Mouse (Mus musculus): ENCODE results near the gene Olfm4. TPM values are rescaled to one million over a fixed set of nuclear protein-coding genes. Genes with fewer than 3 reads are reported as not detected.

Olfm4 gene
- total and polyA plus RNA-seq, 2 experiments from 2014 or later: 0.37 to 3.8 TPM

- Histone ChIP-seq H3K4me3 (ENCODE audit: low read depth, low read length) (no peak overlapping the region), H3K36me3 (replicated peaks; ENCODE audit: control insufficient read depth, insufficient read depth, low read length) (no peaks in the 10 kb centered on the region), H3K4me2 (ENCODE audit: low read depth, low read length) (no peak overlapping the region), H3K27ac (ENCODE audit: low read depth) (no peak overlapping the region), H3K9me3 (replicated peaks; ENCODE audit: control insufficient read depth, low read length) (no peaks in the 10 kb centered on the region), H3K4me1 (ENCODE audit: control insufficient read depth, insufficient read depth) (no peaks in the 10 kb centered on the region), H3K9ac (replicated peaks; ENCODE audit: low read depth, low read length) (no peak overlapping the region), H3K27me3 (ENCODE audit: control insufficient read depth, insufficient read depth, low read length) (no peaks in the 10 kb centered on the region)
- no peak for TF ChIP-seq EP300 (IDR thresholded peaks at IDR 0.05; ENCODE audit: low read depth)
- no peak for TF ChIP-seq CTCF (IDR thresholded peaks at IDR 0.05; ENCODE audit: low read depth)
- no peak for ATAC-seq (ENCODE audit: insufficient read depth, low read depth)
- 85% methylated on average over 15 of the region's 15 CpGs for WGBS
- no peak for DNase-seq (ENCODE audit: low spot score)
Observed at GRCm38 (mm10) chr14:79957789-79958487, 25.9 kb upstream of the Olfm4 start.

DNA sequence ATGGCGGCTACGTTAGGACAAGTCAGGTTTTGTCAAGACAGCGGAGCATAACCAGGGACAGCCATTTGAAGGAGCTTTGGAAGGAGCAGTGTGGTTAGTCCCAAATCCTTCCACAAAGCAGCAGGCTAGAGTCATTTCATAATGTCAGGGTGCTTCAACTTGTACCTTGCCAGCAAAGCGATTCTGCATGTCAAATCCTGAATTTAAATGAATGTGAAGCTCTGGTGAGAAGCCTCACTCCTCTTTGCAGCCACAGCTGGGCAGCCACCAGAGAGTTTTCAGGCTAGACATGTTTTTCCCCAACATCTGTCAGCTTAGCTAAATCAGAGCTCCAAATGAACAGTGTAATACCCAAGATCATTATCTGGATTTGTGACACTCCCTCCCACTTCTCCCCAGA is 22.7 kb upstream of the Olfm4 start:
- DNase-seq (ENCODE audit: low spot score) (no peak), ATAC-seq (ENCODE audit: insufficient read depth, low read depth) (no peak)
- TF ChIP-seq EP300 (IDR thresholded peaks at IDR 0.05; ENCODE audit: low read depth) (no peak), CTCF (IDR thresholded peaks at IDR 0.05; ENCODE audit: low read depth) (no peak)
- no peak overlapping the region for H3K9ac ChIP-seq (replicated peaks; ENCODE audit: low read depth, low read length)
- no peaks in the 10 kb centered on the region for H3K4me1 ChIP-seq (ENCODE audit: control insufficient read depth, insufficient read depth)
- H3K4me3 ChIP-seq (ENCODE audit: low read depth, low read length): no peak overlapping the region
- no peak overlapping the region for H3K27ac ChIP-seq (ENCODE audit: low read depth)
- 67% methylated on average over 4 of the region's 4 CpGs for WGBS
- no peaks in the 10 kb centered on the region for H3K9me3 ChIP-seq (replicated peaks; ENCODE audit: control insufficient read depth, low read length)
- no peak overlapping the region for H3K4me2 ChIP-seq (ENCODE audit: low read depth, low read length)
- no peaks in the 10 kb centered on the region for H3K36me3 ChIP-seq (replicated peaks; ENCODE audit: control insufficient read depth, insufficient read depth, low read length)
- H3K27me3 ChIP-seq (ENCODE audit: control insufficient read depth, insufficient read depth, low read length): no peaks in the 10 kb centered on the region

- ATAC-seq (ENCODE audit: insufficient read depth, low read depth) (no peak), DNase-seq (ENCODE audit: low spot score) (no peak)
- Histone ChIP-seq H3K4me1 (ENCODE audit: control insufficient read depth, insufficient read depth) (no peaks in the 10 kb centered on the region), H3K9ac (replicated peaks; ENCODE audit: low read depth, low read length) (no peak overlapping the region), H3K27me3 (ENCODE audit: control insufficient read depth, insufficient read depth, low read length) (no peaks in the 10 kb centered on the region), H3K9me3 (replicated peaks; ENCODE audit: control insufficient read depth, low read length) (no peaks in the 10 kb centered on the region), H3K4me3 (ENCODE audit: low read depth, low read length) (no peak overlapping the region), H3K27ac (ENCODE audit: low read depth) (no peak overlapping the region), H3K36me3 (replicated peaks; ENCODE audit: control insufficient read depth, insufficient read depth, low read length) (no peaks in the 10 kb centered on the region), H3K4me2 (ENCODE audit: low read depth, low read length) (no peak overlapping the region)
- WGBS: 74% methylated on average over 2 of the region's 2 CpGs
- TF ChIP-seq CTCF (IDR thresholded peaks at IDR 0.05; ENCODE audit: low read depth) (no peak), EP300 (IDR thresholded peaks at IDR 0.05; ENCODE audit: low read depth) (no peak)
Observed at GRCm38 (mm10) chr14:79961602-79962001, 22.3 kb upstream of the Olfm4 start.

DNA sequence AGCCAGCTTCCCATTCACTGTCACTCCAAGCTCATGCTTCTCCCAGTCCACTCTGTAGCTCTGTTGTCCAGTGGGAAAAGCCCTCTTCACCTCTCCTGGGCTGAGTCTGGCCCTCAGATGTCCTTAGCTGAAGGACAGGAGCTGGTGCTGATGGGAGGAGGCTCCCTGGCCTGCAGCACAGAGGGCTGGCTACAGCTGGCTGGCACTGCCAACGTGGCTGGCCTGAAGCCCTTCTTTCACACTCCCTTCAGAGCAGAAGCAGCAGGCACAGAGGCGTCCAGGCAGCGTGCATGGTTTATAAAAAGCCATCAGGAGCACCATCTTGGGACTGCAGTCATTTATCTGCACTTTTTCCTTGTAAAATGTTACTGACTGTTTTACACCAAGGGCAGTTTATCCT is 13.7 kb upstream of the Olfm4 start:
- H3K27me3 ChIP-seq (ENCODE audit: control insufficient read depth, insufficient read depth, low read length): no peaks in the 10 kb centered on the region
- DNase-seq (ENCODE audit: low spot score): no peak
- no peak for TF ChIP-seq CTCF (IDR thresholded peaks at IDR 0.05; ENCODE audit: low read depth)
- no peak for TF ChIP-seq EP300 (IDR thresholded peaks at IDR 0.05; ENCODE audit: low read depth)
- no peak for ATAC-seq (ENCODE audit: insufficient read depth, low read depth)
- H3K4me1 ChIP-seq (ENCODE audit: control insufficient read depth, insufficient read depth): no peaks in the 10 kb centered on the region
- no peaks in the 10 kb centered on the region for H3K9me3 ChIP-seq (replicated peaks; ENCODE audit: control insufficient read depth, low read length)
- H3K36me3 ChIP-seq (replicated peaks; ENCODE audit: control insufficient read depth, insufficient read depth, low read length): no peaks in the 10 kb centered on the region
- WGBS: 34% methylated on average over 3 of the region's 3 CpGs
- H3K9ac ChIP-seq (replicated peaks; ENCODE audit: low read depth, low read length): no peak overlapping the region
- H3K4me3 ChIP-seq (ENCODE audit: low read depth, low read length): no peak overlapping the region
- H3K4me2 ChIP-seq (ENCODE audit: low read depth, low read length): no peak overlapping the region
- no peak overlapping the region for H3K27ac ChIP-seq (ENCODE audit: low read depth)

GRCm38 (mm10) chr14:79970928-79971738 is 12.7 kb upstream of the Olfm4 start:
- H3K9me3 ChIP-seq (replicated peaks; ENCODE audit: control insufficient read depth, low read length): no peaks in the 10 kb centered on the region
- 76% methylated on average over 14 of the region's 14 CpGs for WGBS
- H3K4me2 ChIP-seq (ENCODE audit: low read depth, low read length): no peak overlapping the region
- no peaks in the 10 kb centered on the region for H3K4me1 ChIP-seq (ENCODE audit: control insufficient read depth, insufficient read depth)
- ATAC-seq (ENCODE audit: insufficient read depth, low read depth) (no peak), DNase-seq (ENCODE audit: low spot score) (no peak)
- no peak overlapping the region for H3K27ac ChIP-seq (ENCODE audit: low read depth)
- TF ChIP-seq EP300 (IDR thresholded peaks at IDR 0.05; ENCODE audit: low read depth) (no peak), CTCF (IDR thresholded peaks at IDR 0.05; ENCODE audit: low read depth) (no peak)
- no peaks in the 10 kb centered on the region for H3K27me3 ChIP-seq (ENCODE audit: control insufficient read depth, insufficient read depth, low read length)
- no peaks in the 10 kb centered on the region for H3K36me3 ChIP-seq (replicated peaks; ENCODE audit: control insufficient read depth, insufficient read depth, low read length)
- H3K9ac ChIP-seq (replicated peaks; ENCODE audit: low read depth, low read length): no peak overlapping the region
- no peak overlapping the region for H3K4me3 ChIP-seq (ENCODE audit: low read depth, low read length)

All from heart, postnatal 0 days (tissue).